Mouse (Mus musculus) bone marrow macrophage, adult 2 months (primary cell): ENCODE measurements around the gene Serinc5.

Experiments used
- CTCF ChIP-seq: IDR thresholded peaks from 2 replicates; pipeline ENCODE4 v1.5.1; 2012; ENCODE audit warnings: low read depth, mild to moderate bottlenecking, low read length, moderate library complexity
- POLR2A ChIP-seq: IDR thresholded peaks from 2 replicates; pipeline ENCODE4 v1.6.1; 2012; ENCODE audit warnings: mild to moderate bottlenecking, low read depth, low read length, borderline replicate concordance

DNA sequence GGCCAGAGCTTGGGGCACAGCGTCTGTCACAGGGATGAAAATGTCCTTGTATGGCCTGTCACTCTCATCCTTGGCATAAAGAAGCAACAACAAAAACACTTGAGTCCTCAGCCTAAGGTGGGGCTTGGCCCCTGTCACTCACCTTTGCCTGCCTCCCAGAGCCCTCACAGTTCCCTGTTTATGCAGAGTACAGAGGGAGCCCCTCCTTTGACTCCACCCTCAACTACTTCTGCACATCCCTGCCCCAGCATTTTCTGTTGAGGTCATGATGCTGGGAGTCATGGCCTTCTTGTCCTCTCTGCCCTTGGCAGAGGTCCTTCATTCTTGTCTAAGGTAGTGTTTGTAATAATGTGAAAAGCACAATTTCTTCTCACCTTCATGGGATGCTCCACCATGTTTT lies 97.6 kb downstream of the Serinc5 start:
- TF ChIP-seq POLR2A (no peak), CTCF (no peak)
